Mouse (Mus musculus): ENCODE data around the gene F9. TPM values are rescaled to one million over a fixed set of nuclear protein-coding genes. Genes with fewer than 3 reads are reported as not detected.

F9 gene
- total and polyA plus RNA-seq, 3 experiments = not detected

GRCm38 (mm10) chrX:60021595-60021994 is 22.3 kb downstream of the F9 start:
- no peak overlapping the region for H3K9ac ChIP-seq (ENCODE audit: control insufficient read depth, low read depth, low read length, poor library complexity, severe bottlenecking)
- H3K79me2 ChIP-seq (ENCODE audit: control insufficient read depth, insufficient read depth, low read length, poor library complexity) = no peaks in the 10 kb centered on the region
- H3K36me3 ChIP-seq (ENCODE audit: control insufficient read depth in 1 of 2, insufficient read depth in 2 of 2, low read length in 2 of 2) = no peaks in the 10 kb centered on the region
- H3K27ac ChIP-seq (ENCODE audit: control insufficient read depth, low read depth, low read length) = no peak overlapping the region
- H3K4me1 ChIP-seq (ENCODE audit: control insufficient read depth in 1 of 2, insufficient read depth in 2 of 2, low read length in 2 of 2) = no peaks in the 10 kb centered on the region
- no peak overlapping the region for H3K4me3 ChIP-seq (ENCODE audit: control insufficient read depth in 1 of 2, insufficient read depth in 1 of 2, low read depth in 2 of 2, low read length in 2 of 2)
- peak; percentile 2 for DNase-seq (ENCODE audit: low read depth, low spot score)
- TF ChIP-seq MAFK (IDR thresholded peaks at IDR 0.05; ENCODE audit: borderline replicate concordance, low read depth, low read length) (no peak), ZMIZ1 (IDR thresholded peaks at IDR 0.05; ENCODE audit: low read depth, low read length) (no peak), E2F4 (IDR thresholded peaks at IDR 0.05; ENCODE audit: borderline replicate concordance, low read depth, low read length) (no peak), MYB (IDR thresholded peaks at IDR 0.05; ENCODE audit: low read depth, low read length) (no peak), EP300 (IDR thresholded peaks at IDR 0.05; ENCODE audit: low read depth in 1 of 2, low read length in 2 of 2) (no peak), UBTF (IDR thresholded peaks at IDR 0.05; ENCODE audit: borderline replicate concordance, insufficient read depth, low read depth, low read length) (no peak), ZKSCAN1 (IDR thresholded peaks at IDR 0.05; ENCODE audit: low read depth, low read length) (no peak), GABPA (IDR thresholded peaks at IDR 0.05; ENCODE audit: low read depth, low read length) (no peak), POLR2AphosphoS5 (IDR thresholded peaks at IDR 0.05; ENCODE audit: borderline replicate concordance, low read depth, low read length) (no peak), CHD1 (IDR thresholded peaks at IDR 0.05; ENCODE audit: low read depth, low read length) (no peak), USF1 (IDR thresholded peaks at IDR 0.05; ENCODE audit: low read depth, low read length) (no peak), CHD2 (IDR thresholded peaks at IDR 0.05; ENCODE audit: low read length) (no peak), ELF1 (IDR thresholded peaks at IDR 0.05; ENCODE audit: low read depth, low read length) (no peak), TAL1 (IDR thresholded peaks at IDR 0.05; ENCODE audit: low read length) (no peak), NRF1 (IDR thresholded peaks at IDR 0.05; ENCODE audit: insufficient read depth, low read depth, low read length, poor library complexity, severe bottlenecking) (no peak), USF2 (IDR thresholded peaks at IDR 0.05; ENCODE audit: borderline replicate concordance in 1 of 2, insufficient read depth in 1 of 2, low read depth in 1 of 2, low read length in 2 of 2) (no peak), RAD21 (IDR thresholded peaks at IDR 0.05; ENCODE audit: low read depth, low read length) (no peak), ZNF384 (IDR thresholded peaks at IDR 0.05; ENCODE audit: low read depth, low read length) (no peak), HCFC1 (IDR thresholded peaks at IDR 0.05; ENCODE audit: low read depth, low read length) (no peak), ZC3H11A (IDR thresholded peaks at IDR 0.05; ENCODE audit: low read depth, low read length) (no peak)
- H3K27me3 ChIP-seq (ENCODE audit: control insufficient read depth in 1 of 2, insufficient read depth in 2 of 2, low read length in 2 of 2) = no peaks in the 10 kb centered on the region
- no peaks in the 10 kb centered on the region for H3K9me3 ChIP-seq (replicated peaks; ENCODE audit: insufficient read depth, low read length)

- Histone ChIP-seq H3K79me2 (ENCODE audit: control insufficient read depth, insufficient read depth, low read length, poor library complexity) (no peaks in the 10 kb centered on the region), H3K9me3 (replicated peaks; ENCODE audit: insufficient read depth, low read length) (no peaks in the 10 kb centered on the region), H3K27me3 (ENCODE audit: control insufficient read depth in 1 of 2, insufficient read depth in 2 of 2, low read length in 2 of 2) (no peaks in the 10 kb centered on the region), H3K4me3 (ENCODE audit: control insufficient read depth in 1 of 2, insufficient read depth in 1 of 2, low read depth in 2 of 2, low read length in 2 of 2) (no peak overlapping the region), H3K9ac (ENCODE audit: control insufficient read depth, low read depth, low read length, poor library complexity, severe bottlenecking) (no peak overlapping the region), H3K36me3 (ENCODE audit: control insufficient read depth in 1 of 2, insufficient read depth in 2 of 2, low read length in 2 of 2) (no peaks in the 10 kb centered on the region), H3K4me1 (ENCODE audit: control insufficient read depth in 1 of 2, insufficient read depth in 2 of 2, low read length in 2 of 2) (no peaks in the 10 kb centered on the region), H3K27ac (ENCODE audit: control insufficient read depth, low read depth, low read length) (no peak overlapping the region)
- no peak for TF ChIP-seq TCF12 (IDR thresholded peaks at IDR 0.05; ENCODE audit: low read depth, low read length)
- peak in 2 of 3 experiments; percentile 8 to 12; a peak in 1 of 6 replicates for TF ChIP-seq CTCF (IDR thresholded peaks at IDR 0.05 in 2 of 3, conservative IDR thresholded peaks at IDR 0.05 in 1 of 3; ENCODE audit: control insufficient read depth in 1 of 3, insufficient read depth in 1 of 3, low read depth in 2 of 3, low read length in 3 of 3, poor library complexity in 1 of 3, severe bottlenecking in 1 of 3)
- TF ChIP-seq ZC3H11A (IDR thresholded peaks at IDR 0.05; ENCODE audit: low read depth, low read length) = no peak
- peak; percentile 3 for TF ChIP-seq RAD21 (IDR thresholded peaks at IDR 0.05; ENCODE audit: low read depth, low read length)
- TF ChIP-seq GATA1 (IDR thresholded peaks at IDR 0.05; ENCODE audit: low read depth, low read length) = no peak
- DNase-seq (ENCODE audit: low read depth, low spot score) = peak; percentile 1
These were observed 27.4 kb downstream of the F9 start for GRCm38 (mm10) chrX:60026654-60027053.
